Mouse (Mus musculus) activated CD4-positive, CD25-positive, alpha-beta regulatory T cell, adult 4 months (primary cell): ENCODE measurements around the gene Gm21954. TPM values are rescaled to one million over a fixed set of nuclear protein-coding genes. Genes with fewer than 3 reads are reported as not detected.

Source experiments
- ATAC-seq: one replicate; pipeline ENCODE4 v1.8.0; 2017
- polyA plus RNA-seq, 2 experiments: library from polyadenylated mRNA; unstranded; fragments of 100-300 nt; shearing (Covaris generic); gene quantifications; one replicate each; pipeline ENCODE4 v1.2.1; 2017

Gene Gm21954
- polyA plus RNA-seq, 2 experiments from 2014 or later, result not detected

DNA sequence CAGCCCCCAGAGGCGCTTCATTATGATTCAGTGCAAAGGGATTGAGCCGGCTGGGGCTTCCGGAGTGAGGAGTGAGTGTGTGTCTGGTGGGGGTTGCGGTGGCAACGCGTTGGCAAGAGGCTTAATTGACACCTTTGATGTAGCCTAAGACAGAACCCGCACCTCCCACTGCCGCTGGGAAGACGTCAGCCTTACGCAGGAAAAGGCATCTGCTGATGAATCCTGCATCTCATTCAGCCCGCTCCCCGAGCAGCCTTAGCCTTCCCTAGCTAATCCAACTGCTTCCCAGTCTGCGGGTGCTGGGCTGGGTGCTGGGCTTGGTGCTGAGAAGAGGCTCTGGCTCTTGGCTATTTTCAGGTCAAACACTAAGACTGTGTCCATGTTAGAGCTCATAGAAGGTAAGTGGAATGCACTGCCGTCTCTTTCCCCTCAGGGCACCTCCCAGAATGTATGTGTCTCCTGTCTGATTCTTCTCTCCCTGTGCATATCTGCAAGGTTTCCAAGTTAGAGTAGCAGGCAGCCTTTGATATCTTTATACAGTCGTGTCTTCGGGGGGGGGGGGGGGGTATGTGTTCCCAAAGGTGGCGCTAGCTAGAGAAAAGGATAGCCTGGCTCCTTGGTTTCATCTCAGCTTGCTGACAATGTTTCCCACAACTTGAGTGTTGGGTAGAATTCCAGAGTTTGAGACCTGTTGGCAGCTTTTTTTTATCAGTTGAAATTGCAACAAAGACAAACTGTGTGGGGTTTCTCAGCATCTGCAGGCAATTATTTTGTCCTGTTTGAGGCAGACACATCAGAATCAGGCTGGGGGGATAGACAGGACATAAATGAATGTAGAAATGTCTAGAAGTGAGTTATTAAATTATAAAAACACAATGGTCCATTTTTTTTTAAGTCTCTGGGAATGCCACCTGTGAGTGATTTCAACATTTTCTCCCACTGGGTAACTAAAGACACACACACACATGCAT lies 10.0 kb downstream of the Gm21954 start:
- peak; percentile 86 for ATAC-seq

DNA sequence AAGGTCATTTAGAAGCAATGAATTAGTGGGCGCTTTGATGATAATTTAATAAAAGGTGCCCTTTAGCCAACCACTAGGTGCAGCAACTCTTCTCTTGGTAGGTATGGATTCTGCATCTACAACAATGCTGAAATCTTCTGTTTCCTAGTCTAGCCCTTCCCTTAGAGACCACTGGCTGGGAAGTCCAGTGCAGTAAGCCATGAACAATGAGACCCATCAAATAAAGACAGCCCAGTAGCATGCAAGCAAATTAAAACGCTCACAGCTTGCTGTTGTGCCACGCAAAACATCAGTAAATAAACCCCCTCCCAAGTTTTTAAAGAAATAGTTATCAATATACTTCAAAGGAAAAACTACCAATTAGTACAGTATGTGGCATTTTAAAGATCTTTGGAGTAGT lies 10.9 kb downstream of the Gm21954 start:
- ATAC-seq, result no peak

DNA sequence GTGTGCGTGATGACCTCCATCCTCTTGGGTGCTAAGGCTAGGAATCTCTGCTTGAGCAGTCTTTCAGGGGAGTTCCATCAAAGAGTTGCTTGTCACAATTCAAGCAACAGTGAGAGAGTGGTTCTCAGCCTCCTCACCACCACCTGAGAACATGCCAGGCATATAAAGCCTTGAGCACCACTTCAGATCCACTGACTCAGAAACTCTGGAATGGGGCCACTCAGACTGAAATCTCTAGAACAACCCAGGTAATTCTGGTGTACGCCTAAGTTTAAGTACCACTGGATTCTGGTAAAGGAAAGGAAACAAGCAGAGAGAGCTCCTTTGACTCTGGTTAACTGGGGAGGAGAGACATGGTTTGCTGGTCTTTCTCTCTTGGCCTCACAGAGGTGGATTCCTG lies 19.5 kb downstream of the Gm21954 start:
- no peak for ATAC-seq

DNA sequence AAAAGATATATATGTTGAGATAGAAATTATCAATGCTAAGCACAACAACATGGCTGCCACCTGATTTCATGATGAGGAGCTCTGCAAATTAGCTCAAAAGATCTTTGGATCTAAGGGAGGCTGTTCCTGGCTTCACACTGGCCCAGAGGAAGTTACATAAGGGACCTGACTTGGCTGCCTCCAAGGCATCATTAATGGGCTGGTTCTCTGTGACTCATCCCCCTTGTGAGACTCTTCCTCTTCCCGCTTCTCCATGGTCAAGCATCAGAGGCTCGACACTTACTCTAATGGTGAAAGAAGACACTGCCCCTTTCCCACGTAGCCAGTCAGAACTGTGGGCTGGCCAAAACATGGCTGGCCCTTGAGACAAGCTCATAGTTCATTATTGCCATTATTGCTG lies 20.1 kb downstream of the Gm21954 start:
- ATAC-seq, result no peak

DNA sequence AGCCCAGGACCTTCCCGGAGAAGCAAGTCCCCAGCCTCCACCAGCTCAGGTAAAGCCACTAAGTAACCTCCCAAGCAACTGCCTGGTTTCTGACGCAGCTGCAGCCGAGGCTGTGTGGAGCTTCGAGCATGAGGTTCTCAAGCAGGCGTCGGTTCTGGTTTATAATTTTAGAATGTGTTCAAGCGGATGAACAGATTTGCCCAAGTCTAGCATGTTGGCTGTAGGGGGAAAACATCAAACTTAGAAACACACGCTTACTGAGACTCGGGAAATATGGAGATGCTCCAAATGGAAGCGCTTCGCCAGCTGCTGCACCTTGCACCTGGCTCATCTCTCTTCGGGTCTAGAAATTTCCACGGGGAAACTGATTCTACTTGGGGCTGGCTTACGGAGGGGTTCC lies 21.0 kb downstream of the Gm21954 start:
- ATAC-seq, result no peak

DNA sequence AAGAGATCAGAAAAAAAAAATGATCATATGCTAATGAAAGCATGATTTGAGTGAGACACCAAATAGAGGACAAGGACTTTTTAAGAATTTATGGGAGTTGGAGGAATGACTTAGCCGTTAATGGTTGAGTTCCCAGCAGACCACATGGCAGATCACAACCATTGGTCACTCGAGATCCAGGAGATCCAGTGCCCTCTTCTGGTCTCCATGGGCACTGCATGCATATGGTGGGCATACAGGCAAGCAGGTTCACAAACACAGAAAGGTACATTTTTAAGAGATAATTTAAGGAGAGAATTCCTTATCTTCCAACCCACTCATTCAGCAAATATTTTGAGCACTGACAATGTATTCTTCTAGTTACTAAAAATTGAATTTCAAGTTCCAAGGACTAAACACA lies 22.9 kb downstream of the Gm21954 start:
- ATAC-seq, result no peak

DNA sequence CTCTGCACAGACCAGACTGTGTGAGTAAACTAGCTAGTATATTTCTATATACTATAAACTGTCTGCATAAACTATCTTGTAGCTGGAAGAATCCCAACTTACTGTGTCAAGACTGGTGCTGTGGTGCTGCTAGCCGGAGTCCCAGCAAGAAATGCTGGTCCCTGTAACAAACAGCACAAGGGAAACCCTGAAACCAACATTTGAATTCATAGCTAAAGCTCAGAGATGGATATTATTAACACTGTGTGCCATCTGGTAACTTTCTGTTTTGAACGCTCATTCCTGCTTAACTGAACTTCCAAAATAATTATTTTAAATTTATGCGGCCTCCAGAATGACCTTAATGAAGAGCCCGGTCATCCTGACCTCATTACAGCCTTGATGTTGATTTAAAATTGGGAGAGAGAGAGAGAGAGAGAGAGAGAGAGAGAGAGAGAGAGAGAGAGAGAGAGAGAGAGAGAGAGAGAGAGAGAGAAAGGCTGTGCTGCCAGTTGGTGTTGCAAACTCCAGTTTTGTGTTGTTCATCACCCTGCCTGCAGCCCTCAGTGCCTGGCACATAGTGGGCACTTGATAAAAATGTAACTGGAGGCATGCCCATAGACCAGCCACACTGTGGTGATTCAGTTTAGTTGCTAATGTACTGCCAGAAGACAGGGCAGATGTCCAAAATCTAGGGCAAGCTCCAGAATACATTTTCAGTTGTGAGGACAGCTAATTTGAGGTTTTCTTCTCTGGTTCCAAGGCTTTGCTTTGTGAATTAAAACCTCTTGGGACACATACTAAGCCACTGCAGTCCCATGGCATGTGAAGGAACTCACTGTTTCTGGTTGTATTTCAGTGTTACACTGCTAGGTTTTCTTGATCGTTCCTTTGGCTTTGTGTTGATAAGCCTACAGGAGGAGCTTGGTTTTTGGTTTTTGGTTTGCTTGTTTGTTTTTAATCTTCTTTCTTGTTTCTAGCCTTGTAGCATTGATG lies 24.2 kb downstream of the Gm21954 start:
- ATAC-seq, result no peak

DNA sequence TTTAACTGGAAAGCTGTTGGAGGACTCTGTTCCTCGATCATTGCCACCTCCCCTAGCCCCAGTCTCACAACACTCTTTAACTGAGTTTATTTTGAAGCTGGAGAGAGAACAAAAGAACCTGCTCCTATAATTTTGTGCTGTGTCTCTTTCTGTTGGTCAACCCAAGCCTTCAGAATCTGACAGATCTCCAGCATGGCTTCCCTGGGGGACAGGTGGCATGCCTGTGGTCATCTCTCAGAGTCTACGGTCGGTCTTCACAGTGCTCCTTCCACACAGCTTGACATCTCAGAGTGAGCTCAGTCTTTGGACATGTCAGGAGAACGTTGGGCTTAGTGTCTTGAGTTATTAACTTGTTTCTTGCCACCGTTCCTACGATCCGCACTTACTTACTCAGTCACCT lies 25.3 kb downstream of the Gm21954 start:
- ATAC-seq, result no peak

DNA sequence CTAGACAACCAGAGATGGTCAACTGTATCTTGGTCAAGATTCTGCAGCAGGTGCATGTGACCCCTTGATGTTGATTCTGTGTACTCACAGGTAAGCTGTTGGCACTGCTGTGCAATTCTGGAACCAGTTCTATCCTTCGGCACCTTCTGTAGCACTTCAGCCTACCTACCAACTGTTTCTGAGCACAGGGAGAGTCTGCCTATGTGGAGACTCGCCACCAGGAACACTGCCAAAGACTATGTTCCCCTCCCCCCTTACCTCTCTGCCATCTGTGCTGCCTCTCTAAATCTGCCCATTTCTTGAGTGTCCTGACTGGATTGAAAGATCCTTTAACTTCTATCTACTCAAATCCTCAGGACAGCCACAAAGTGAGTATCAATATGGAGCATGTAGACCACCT lies 28.3 kb downstream of the Gm21954 start:
- ATAC-seq, result no peak

DNA sequence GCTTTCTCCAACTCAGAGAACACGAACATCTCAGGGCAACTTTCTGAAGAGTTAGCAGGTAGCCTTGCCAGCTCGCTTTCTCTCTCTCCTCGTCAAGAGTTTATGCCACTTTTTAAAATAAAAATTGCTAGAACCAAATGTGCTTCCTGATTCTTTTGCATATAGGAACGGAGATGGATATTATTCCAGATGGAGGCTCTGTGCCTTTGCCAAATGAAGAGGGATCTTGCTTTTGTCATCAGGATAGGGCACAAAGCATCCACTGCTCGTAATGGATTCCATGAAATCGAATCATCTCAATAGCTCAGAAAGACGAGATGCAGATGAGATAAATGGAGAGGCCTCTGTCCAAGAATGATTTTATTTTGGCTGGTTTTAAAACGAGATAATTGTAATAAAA lies 28.7 kb downstream of the Gm21954 start:
- no peak for ATAC-seq

DNA sequence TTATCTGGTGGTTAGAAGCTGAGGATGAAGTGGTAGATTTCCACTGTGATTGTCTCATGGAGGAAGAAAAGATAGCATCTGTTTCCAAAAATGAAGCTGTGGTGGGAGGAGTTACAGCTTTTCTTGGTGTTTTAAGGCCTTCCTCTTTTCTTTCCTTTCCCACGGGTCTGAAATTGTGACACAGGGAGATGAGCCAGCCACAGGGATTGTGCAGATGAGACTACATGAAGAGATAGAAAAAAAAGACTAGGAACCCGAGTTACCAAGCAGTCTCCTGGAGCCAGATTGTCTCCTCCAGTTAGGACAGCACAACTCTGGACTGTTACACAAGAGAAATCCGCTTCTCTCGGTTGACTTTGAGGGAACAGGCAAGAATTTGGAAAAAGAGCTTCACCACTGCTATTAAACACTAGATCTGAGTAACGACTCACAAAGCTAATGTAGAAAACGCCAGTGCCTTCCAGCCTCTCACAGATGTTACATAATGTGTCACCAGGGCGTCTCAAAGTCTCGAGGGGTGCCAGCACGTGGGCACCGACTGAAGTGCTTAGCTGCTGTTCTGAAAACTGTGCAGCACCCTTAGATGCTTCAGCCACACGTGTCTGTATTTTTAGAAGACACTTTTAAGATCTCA lies 29.9 kb downstream of the Gm21954 start:
- ATAC-seq, result no peak

DNA sequence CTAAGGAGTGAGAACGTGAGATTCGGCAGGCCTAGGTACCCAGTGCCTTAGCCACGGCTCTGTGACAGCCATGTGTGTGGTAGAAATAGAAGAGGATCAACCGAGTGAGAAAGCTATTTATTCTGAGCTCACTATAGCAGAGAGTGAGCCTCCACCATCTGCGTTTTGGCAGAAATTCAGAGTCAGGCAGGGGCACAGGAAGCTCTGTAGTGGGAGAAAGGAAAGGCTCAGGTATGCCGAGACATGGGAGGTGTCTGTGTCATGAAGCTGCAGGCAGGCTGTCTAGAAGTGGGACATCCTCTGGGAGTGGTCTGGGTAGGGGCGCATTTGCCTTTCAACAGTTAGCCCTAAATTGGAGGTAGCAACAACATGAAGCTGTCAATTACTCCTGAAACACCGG lies 31.7 kb downstream of the Gm21954 start:
- ATAC-seq, result no peak

DNA sequence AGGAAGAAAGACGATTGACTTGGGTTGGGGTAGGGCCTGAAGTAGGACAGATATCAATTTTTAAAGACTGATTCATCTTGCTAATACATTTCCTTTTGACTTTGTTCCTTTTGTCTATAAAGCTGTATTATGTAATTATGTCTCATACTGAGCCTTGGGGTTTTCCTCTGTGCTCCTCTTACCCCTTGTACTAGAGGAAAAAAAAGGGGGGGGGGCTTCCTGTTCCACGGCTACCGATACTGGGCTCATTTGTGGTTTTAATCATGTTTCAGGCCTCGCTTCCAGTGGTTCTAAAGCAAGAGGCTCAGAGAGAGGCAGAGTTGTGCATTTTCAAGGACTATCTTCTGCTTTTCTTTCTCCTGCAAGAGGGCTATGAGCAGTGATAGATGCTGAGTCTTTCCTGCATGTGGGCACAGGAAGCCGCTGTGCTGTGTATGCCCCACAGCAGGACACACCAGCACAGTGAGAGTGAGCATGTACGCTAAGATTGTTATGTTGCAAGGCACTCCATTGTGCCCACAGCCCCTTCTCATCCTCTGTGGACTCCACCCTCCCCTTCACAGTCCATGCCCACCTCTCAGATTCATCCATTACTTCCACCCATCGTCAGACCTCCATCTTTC lies 33.1 kb downstream of the Gm21954 start:
- peak; percentile 87 for ATAC-seq

DNA sequence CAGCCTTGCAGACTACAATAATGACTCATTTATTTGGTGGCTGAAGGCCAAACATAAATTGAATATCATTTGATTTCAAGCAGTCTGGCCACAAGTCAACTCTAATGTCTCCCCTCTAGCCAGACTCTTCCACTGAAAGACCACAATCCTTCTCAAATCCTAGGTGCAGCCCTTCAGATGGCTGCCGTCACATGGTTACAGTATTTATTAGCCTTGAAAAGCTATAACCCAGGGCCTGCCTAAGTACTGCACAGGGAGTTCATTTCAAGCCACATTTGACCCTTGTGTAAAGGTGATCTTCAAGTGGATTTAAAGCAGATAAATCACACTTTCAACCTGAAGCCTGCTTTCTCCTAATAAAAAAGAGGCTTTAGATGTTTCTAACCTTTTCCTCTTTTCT lies 37.7 kb downstream of the Gm21954 start:
- no peak for ATAC-seq

DNA sequence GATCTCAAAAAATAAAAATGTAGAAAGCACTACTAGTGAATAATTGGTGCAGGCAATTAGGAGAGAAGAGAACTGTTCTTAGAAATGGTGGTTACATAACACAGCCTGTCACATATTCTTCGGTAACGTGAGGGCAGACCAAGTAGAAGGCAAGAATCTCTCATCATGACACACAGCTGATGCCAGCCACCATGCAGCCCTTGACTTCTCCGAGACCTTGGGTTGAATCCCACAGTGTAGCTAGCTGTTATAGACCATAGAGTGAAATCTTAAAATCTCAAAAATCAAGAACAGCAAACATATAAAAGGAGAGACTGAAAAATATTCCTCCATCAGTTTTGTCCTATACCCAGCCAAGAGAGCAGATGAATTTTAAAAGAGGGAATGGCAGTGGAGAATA lies 40.8 kb downstream of the Gm21954 start:
- no peak for ATAC-seq

DNA sequence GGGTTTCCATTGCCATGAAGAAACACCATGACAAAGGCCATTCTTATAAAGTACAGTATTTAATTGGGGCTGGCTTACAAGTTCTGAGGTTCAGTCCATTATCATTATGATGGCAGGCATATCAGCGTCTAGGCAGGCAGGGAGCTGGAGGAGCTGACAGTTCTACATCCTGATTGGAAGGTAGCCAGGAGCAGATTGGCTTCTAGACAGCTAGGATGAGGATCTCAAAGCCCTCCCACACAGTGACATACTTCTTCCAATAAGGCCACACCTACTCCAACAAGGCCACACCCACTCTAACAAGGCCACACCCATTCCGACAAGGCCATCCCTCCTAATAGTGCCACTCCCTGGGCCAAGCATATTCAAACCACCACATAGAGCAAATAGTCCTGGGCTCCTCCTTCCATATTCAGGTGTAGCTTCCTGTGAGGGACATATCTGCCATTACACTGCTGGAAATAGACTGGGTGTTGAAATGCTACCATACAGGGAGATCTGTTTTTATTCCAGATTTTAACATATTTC lies 41.9 kb downstream of the Gm21954 start:
- no peak for ATAC-seq

DNA sequence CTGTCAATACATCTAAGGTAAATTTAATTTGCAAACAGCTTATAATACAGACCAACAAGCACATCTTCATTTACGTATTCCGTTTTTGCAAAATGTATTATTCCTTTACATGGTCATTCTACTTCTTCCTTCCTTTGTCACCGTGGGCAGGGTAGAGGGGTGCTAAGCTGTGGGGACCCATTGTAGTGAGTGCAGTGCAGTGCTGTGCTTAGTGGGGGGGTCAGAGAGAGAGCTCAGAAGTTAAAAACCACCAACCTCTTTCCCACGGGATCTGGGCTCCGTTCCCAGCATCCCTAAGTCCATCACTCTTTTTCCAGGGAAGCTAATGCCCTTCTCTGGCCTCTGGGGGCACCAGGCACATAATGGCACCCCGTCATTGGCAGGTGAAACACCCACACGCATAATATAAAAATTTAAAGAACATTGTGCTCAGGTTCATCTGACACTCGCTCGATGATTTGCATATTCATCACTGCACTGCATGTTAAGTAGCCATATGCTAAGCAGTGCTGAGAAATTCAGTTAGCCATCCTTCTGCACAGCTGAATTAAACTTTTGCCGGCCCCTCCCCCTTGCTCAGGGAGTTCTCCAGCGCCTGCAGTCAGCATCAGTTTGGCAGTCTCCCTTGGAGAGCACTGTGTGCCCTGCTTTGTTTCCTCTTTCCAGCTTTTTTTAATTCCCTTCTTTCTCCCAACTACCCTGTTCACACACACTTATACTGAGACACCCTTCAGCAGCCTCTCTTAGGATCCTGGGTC lies 48.2 kb downstream of the Gm21954 start:
- no peak for ATAC-seq

DNA sequence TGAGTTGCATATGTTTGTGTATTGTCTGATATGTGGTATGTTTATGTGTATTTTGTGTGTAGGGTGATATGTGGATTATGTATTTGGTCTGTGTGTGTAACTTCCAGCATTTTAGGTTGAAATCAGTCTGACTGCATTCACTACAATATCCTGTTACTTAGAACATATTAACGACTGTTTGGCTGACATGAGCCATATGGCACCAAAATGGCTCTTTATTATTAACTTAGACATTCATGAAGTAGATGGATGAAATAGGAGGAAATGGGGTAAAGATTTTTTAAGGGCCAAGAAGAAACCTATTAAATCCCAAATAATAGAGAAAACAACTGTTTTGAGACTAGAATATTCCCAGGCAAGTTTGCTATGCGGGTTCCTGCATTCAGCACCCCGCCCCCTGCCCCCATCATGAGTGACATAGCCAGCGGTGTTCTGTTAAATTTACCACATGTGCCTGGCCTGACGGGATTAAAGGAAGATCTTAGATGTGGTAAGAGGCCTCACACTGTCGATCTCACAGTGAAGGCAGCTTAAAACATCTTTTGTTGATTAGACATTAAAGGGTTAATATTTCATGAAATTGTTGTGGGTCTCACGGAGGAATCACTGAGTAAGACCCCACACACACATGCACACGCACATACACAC lies 51.5 kb downstream of the Gm21954 start:
- ATAC-seq, result no peak

DNA sequence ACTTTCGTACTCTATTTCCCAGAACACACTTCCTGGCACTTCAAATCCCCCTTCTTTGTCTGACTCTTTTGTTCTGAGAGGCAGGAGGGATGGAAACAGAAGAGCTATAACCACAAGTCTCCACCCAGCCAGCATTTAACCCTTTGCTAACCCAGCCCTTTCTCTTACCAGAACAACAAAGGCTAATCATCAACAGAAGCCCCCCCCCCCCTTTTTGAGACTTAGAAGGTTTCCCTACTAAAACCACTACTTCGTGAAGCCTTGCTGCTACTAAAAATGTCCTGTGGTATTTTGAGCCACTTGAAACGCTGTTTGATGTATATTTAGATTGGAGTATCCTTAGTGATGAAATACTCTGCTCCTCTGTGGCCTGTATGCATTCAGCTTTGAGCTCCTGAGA lies 52.7 kb downstream of the Gm21954 start:
- peak; percentile 25 for ATAC-seq

DNA sequence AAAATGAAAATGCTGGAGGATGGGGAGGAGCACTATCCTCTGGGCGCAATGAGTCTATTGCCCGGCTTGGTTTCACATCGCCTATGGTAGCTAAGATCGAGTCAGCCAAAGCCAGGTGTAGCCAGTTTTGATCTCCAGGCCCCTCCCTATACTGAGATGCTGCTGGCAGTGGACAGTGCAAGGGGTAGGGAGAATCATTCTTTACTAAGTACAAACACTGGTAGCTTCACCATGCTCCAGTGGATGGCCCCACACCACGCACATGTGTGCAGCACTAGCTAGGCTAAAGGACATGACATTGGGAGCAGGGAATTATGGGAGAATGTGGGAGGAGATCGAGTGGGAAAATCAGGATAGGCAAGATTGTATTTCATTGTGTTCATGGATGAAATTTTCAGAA lies 53.2 kb downstream of the Gm21954 start:
- no peak for ATAC-seq

DNA sequence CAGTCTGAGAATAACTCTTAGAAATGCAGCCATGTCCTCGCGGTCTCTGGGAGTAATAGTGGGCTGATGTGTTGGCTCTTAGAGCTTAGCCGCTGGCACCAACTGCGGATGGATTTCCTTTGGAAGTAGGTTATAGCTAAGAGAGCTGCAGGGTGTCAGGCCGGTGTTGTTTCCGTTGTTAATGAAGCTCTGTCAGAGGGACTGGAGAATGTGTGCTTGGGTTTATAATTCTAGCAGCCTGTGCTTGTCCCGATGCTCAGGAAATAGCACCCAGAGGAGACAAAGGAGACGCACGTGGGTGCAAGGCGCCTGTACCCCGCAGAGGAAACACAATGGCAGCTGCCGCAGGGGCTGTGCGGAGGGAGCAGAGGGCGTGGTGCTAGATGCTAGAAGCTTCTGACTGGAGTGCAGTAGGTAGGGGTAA lies 56.5 kb downstream of the Gm21954 start:
- ATAC-seq, result peak; percentile 50
